Mouse (Mus musculus) liver, embryonic 14.5 days (tissue): Measurements from ENCODE around the gene Smarcad1.
A peak's percentile ranks its signal among the peaks of the same experiment; 100 is the strongest.

ENCODE experiments used
- CTCF ChIP-seq: IDR thresholded peaks from 2 replicates; pipeline ENCODE4 v1.5.1; 2016; ENCODE audit warnings: antibody characterized with exemption, low read depth, control low read depth
- EP300 ChIP-seq: IDR thresholded peaks from 2 replicates; pipeline ENCODE4 v1.6.1; 2016; ENCODE audit warnings: antibody characterized with exemption, low read depth

GRCm38 (mm10) chr6:65049100-65049499, 6.7 kb downstream of the Smarcad1 start:
- peak; percentile 35; the same call in 1 of the 2 replicates for TF ChIP-seq CTCF
- TF ChIP-seq EP300 = no peak
